Mouse (Mus musculus) adrenal gland, postnatal 14 days (tissue): ENCODE data around the gene Sh3pxd2b. TPM values are rescaled to one million over a fixed set of nuclear protein-coding genes. Genes with fewer than 3 reads are reported as not detected.

ENCODE experiments used
- DNase-seq: peaks from one replicate; pipeline ENCODE4 v3.0.0; 2021; ENCODE audit warnings: mixed read lengths
- total RNA-seq: library from RNA; stranded (reverse); gene quantifications from 2 replicates; pipeline ENCODE4 v1.2.3, GENCODE M21; 2021

The Sh3pxd2b gene
- total RNA-seq, 1 experiment from 2014 or later = 8.9 TPM

DNA sequence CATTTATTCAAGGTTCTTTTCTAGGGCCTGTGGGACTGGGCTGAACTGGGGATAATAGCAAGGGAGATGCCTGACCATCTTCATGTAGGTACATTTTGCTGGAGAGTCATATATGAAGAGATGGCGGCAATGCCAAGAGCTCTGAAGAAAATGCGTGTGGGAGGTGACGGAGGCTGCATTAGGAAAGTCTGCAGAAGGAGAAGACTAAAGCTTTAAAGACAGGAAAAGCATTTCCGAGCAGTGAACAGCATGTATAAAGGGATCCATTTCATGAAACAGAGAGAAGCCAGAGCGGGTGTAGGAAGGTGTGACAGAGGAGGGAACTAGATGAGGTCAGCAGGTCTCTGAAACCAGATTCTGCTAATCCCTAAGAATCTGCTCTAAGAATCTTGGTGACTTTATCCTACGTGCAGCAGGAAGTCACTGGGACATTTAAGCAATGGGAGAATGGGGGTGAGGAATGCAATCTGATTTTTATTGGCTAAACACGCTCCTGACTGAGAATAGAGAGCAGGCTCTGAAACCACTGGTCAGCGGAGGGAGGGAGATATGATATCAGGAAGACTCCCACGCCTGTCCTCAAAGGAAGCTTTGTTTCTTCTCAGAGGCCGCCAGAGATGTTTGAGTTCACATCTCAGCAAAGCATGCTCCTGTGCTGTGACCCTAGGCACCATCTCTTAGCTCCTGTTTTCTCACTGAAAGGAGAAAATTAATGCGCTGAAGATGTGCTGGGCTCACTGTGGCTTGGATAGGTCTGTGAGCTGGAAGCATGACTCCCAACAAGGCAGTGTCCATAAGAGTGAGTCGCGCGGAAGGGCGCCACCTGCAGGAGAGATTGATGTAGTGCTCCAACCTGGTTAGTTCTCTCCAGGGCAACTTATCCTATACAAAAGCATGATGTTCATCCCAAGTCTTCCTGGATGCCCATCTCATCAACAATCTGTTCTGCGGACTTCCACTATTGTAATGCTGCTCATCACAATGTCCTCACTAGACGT lies 6.8 kb upstream of the Sh3pxd2b start:
- DNase-seq = peak; percentile 74

DNA sequence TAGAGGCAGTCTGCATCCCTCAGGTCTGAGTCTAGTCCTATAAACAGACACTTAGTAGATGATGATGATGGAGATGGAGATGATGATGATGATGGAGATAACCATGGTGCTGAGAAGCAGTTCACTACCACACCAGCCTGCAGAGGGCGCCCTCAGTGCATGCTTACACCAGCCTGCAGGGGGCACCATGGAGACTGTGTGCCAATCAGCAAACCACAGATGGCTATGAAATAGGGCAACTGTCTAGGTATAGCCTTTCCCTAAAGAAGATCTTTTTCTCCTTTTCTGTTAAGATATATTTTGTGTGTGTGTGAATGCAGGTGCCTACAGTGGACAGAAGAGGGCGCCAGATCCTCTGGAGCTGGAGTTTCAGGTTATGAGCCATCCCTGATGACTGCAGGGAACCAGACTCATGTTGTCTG lies 4.8 kb upstream of the Sh3pxd2b start:
- DNase-seq = peak; percentile 72

DNA sequence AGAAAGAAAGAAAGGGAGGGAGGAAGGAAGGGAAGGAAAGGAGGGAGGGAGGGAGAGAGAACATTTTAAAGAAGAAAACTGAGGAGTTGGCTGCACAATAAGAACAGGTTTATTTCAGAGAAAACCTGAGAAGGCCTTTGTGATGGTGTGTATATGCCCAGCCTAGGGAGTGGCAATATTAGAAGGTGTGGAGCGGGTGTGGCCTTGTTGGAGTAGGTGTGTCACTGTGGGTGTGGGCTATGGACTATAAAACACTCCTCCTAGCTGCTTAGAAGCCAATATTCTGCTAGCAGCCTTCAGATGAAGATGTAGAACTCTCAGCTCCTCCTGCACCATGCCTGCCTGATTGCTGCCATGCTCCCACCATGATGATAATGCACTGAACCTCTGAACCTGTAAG lies 4.3 kb upstream of the Sh3pxd2b start:
- no peak for DNase-seq

DNA sequence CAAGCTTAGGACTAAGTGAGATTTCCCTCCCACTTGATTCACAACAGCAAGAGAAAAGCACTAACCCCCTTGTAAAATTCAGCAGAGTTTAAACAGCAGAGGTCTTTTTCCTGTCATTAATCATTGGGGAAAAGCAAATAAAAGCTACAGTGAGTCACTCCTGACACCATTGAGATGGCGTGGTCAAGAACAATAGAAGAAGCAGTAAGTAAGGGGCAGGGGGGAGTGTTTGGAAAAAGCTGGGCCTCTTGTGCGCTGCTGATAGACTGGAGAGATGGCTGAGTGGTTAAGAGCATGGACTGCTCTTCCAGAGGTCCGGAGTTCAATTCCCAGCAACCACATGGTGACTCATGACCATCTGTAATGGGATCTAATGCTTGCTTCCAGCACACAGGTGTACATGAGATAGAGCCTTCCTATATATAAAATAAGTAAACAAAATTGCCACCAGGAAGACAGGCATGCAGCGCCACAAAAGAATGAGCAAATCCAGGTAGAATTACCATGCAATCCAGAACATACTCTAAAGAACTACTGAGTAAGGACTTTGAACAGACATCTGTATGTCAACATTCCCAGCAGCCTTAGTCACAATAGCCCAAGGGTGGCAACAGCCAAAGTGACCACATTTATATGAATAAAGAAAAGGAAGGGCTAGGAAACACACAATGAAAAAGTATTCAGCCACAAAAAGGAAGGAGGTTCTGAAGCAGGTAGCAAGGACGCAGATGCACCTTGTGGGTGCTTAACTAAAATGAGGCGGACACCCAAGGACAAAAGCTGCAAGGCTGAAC lies 1.9 kb upstream of the Sh3pxd2b start:
- DNase-seq = no peak

DNA sequence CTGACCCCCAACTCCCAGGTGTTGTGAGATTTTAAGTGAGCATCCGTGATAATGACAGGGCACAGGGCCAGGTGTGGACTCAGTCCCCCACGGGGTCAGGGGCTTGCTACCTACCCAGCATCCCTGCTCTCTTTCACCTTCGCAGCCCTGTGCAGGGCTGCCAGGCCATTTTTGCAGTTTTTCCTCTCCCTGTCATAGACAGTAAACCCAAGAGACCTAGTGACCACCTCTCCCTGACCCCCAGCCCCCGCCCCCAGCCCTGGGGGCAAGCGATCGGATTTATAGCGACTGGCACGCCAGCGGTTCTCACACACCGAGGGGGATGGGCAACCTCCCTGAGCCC lies 385 bp upstream of the Sh3pxd2b start:
- DNase-seq = no peak

DNA sequence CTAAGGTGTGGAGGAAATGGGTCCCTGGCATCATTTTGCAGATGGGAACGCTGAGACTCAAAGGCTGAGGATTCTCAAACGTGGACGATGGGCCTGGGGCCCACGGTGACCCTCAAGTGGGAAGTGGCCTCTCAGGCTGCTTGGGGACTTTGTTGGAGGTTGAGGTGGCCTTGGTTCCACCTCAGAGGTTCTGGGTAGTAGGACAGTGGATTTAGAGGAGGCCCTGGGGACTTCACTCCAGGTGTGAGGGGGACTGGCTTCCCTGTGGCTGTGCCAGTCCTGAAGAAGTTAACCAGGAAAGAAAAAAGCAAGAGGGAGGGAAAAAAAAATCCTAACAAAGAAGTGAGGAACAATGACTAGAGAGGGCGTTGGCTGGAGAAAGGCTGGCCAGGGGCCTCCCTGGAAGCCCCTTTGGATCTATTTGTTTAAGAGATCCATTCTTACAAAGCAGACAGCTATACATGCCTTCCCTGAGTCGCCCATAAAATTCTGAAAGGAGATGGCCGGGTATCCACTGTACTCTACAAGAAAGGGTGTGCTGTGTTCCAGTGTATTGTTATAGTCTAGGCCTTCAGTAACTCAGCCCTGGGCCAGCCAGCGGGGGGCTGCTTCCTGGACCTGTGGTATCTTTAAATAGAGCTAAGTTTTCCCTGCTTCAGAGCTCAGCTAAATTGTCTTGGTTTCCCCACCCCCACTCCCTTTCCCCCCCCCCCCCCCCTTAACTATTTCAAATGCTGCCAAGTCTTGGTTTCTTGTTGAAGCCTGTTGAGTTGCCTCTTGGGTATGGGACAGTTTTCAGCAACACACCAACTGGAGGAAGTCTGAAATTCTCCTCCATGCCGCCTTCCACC lies 1.0 kb downstream of the Sh3pxd2b start:
- no peak for DNase-seq

DNA sequence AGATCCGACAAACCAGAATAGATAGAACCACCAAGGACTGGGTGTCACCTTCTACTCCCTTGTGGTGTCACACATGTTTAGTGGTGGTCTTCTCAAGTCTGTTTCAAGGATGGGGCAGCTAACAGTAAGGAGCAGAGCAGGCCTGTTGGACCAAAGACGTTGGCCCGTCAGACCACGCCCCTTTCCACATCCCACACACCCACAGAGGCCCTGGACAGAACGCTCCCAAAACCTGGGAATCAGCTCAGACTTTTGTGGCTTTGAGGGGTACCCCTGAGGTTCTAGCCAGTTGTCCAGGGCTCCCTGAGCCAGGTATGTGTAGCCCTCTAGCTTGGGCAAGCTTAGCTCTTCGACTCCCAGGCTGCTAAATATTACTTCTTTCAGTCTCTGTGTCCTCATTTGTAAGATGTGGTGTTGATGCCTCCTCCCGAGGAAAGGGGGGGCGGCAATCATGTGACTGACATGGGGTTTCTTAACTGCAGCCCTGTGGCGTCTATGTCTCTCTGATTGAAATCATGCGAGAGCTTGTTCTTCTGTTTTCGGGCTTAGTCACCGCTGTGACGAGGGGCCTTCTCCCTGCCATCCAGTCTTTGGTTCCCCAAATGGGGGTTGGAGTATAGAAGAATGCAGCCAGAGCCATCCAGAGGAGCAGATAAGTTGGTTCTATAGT lies 1.8 kb downstream of the Sh3pxd2b start:
- no peak for DNase-seq

DNA sequence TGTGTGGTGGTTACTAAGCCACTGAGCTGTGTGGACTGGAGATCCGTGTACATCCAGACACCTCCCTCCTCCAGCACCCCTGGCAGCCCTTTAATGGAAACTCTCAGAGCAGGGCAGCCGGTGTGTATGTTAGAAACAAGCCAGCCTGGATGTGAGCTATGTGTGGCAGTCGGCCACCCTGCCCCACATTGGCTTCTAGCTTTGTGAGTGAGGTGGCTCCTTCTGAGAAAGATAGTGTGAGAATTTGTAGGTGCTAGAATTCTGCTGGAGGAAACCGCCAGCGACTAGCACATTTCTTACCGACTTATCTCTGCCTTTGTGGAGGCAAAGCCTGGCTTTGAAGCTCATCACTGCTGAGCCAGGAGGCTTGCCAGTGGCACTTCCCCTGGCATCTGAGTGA lies 5.3 kb downstream of the Sh3pxd2b start:
- DNase-seq = no peak

DNA sequence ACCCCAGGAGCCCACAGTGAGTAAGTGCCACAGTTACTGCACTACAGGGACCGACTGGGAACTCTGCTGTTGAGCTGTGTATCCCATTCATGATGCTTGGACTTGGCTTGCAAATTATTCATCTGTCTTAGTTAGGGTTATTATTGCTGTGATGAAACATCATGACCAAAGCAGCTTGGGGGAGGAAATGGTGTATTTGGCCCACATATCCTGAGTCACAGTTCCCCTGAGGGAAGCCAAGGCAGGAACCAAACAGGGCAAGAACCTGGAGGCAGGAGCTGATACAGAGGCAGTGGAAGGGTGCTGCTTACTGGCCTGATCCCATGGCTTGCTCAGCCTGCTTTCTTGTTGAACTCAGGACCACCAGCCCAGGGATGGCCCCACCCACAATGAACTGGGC lies 7.8 kb downstream of the Sh3pxd2b start:
- DNase-seq = no peak

DNA sequence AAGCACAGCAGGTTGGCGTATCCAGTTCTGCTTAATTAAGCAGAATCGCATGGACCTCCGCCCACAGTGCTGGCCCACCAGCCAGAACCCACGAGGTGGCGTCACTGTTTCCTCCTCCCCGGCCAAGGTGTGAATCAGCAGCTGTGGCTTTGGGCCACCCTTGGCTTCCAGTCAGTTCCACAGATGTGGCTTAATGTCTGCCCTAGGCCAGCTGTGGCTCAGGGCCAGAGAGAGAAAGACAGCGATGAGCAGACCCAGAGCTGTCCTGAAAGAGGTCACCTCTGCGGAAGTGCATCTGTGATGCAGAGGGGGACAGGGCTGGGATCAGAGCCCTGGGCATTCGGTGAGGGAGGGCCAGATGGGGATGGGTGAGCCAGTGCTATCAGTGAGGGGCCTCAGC lies 10.1 kb downstream of the Sh3pxd2b start:
- peak; percentile 67 for DNase-seq

DNA sequence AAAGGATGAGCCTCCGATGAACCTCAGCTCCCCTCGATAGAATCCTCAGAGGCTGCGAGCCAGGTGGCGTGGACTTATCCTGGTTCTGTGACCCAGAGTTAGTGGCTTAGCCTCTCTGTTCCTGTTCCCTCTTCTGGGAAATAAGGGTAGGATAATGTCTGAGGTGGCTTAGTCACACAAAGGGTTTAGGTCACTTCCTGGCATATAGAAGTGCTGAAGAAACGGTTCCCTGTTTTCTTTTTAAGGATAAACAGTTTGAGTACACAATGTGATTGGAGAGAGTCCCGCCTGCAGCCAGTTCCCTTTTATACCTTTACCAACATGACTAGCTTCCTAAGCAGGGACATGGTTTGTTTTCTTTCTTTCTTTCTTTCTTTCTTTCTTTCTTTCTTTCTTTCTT lies 10.8 kb downstream of the Sh3pxd2b start:
- no peak for DNase-seq

DNA sequence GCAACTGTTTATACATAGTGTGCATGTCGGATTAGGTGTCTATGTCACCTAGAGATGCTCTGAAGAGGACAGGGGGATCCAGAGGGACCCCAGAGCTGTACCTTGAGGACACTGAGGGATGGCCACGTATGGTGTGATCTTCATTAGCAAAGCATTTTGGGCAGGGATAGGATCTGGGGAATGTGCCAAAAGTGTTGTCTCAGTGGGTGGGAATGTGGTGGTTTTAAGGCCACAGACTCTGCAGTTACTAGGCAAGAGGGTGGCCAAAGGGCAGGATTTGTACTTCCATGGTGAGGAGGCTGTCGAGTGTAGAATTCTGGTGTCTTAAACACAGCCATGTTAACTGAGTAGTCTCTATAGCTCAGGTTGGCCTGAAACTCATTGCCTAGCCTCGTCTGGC lies 11.9 kb downstream of the Sh3pxd2b start:
- no peak for DNase-seq

DNA sequence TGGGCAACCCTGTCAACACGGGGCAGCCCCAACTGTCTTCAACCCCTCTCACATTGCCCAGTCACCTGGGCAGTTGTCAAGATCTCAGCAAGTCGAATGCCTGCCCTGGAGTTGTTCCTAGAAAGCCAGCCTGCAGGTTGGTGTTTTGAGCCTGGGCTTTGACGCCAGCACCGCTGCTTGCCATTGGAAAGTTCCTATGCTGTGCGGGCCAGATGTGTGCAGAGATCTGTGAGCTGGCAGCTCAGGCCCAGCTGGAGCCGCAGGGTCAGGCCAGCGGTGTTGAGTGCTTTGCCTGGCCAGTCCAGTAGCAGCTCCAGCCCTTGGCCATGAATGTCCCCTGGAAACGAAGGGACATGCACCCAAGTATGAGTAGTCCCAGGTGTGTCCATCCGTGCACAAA lies 14.2 kb downstream of the Sh3pxd2b start:
- no peak for DNase-seq

DNA sequence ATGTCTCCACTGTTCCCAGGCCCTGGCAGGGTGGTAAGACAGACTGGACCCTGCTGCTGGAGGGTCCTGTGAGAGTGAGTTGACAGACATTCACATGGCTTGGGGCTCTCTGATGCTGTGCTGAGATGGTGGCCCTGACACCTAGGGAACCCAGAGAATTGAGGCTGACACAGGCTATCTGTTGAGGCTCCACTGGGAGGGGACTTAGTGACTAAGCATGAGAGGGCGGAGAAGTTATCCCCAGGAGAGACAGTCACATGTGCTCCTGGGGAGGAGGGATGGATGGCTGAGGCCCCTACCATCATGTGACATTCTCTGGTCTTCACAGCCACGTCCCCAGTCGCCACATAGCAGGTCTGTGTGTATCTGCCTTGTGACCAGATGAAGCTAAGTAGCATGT lies 15.6 kb downstream of the Sh3pxd2b start:
- DNase-seq = no peak

DNA sequence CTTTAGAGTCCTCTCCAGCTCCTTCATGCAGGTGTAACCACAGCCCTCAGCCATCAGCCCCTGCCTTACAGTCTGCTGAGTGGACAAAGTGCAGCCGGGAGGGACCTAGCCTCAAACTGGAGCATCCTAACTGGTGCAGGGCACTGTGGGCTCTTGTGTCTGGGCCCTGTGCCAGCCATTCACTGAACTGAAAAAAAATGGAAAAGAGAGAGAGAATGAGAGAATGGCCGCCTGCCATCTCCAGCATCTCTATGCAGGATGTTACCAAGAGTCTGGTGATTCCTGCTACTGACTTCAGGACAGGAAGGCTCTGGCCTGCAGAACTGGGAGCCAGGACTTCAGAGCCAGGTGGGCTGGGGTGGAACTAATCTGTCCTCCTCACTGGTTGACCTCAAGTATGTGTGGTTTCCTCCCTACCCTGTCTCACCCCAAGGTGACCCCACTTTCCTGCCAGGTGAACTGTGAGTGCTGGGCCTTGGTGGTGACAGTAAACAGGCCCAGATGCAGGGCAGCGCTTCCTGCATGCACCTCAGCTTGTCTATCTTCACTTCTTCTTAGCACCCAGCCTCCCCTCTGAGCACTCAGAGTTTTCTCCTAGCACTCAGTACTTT lies 16.1 kb downstream of the Sh3pxd2b start:
- DNase-seq = no peak

DNA sequence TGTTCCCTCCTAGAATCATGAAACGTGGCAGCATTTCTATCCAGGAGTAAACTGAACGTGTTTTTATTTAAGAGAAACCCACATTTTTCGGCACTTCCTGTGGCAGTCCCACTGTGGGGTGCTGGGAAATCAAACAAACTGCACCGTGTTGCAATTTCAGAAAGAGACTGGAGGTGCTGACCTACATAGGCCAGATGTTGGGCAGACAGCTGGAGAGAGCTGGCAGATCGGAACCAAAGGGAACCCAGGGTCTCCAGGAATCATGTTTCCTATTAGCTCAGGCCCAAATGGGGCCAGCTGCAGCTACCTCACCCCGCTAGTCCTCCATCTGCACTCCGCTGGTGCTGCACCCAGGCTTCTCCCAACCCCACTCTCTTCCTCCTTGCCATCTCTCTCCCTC lies 16.8 kb downstream of the Sh3pxd2b start:
- no peak for DNase-seq

DNA sequence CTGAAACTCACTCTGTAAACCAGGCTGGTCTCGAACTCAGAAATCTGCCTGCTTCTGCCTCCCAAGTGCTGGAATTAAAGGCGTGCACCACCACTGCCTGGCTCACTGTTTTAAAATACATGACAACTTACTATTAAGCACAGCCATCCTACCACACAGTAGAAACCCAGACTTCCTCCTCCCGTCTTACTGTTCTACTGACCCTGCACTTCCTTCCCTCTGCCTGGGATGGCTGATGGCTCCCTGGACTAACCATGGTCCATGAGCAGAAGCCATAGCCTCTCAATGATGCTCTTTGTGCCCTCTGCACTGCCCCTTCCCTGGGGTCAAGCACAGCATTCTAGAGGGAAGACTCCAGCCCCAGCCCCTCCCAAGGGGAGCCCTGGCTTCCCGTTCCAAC lies 17.9 kb downstream of the Sh3pxd2b start:
- no peak for DNase-seq

DNA sequence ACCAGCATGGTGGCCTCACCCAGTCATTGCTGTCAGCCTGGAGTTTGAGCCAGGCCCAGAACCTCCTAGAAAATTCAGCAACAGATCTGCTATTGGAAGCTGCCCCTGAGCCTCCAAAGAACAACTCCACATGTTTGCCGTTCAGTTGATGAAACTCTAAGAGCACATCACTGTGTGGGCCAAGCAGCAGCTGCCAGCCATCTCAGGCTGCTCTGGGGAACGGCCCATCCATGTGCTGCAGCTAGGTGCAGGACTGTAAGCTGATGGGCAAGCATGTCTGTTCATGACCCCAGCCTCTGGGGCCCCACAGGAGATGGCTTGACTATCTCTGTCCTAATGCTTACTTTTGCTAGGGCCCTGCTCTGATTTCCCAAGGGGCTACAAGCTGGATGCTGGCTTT lies 19.4 kb downstream of the Sh3pxd2b start:
- DNase-seq = no peak

DNA sequence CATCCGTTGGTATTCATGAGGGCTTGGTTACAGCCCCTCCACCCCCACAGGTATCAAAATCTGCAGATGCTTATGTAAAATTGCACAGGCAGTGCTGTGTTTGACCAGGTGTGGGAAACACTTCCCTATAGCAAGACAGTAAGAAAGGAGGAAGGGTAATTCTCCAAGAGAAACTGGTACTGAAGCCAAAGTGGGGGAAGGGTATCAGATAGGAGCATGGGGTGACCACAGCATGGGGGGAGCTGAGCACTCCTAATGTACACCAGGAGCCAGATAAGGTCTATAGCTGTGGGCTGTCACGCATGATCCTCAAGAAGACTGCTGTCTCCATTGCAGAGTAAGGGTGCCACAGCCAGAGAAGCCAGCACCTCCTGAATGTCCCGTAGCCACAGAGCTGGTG lies 21.4 kb downstream of the Sh3pxd2b start:
- no peak for DNase-seq

DNA sequence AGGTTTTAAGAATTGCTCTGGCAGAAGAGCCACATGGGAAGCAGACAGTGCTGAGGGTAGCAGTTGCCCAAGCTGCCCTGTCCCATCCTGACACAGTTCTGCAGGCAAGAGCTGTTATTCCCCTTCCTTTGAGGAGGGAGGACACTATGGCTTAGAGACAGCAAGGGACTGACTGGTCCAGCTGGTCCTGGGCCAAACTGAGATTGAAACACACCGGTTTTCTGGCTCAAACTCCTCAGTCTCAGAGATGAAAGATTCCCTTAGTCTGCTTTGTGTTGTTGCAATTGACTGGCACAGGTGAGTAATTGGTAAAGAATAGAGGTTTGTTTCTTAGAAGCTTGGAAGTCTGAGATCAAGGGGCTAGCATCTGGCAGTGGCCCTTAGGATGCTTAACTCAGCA lies 23.3 kb downstream of the Sh3pxd2b start:
- DNase-seq = no peak

DNA sequence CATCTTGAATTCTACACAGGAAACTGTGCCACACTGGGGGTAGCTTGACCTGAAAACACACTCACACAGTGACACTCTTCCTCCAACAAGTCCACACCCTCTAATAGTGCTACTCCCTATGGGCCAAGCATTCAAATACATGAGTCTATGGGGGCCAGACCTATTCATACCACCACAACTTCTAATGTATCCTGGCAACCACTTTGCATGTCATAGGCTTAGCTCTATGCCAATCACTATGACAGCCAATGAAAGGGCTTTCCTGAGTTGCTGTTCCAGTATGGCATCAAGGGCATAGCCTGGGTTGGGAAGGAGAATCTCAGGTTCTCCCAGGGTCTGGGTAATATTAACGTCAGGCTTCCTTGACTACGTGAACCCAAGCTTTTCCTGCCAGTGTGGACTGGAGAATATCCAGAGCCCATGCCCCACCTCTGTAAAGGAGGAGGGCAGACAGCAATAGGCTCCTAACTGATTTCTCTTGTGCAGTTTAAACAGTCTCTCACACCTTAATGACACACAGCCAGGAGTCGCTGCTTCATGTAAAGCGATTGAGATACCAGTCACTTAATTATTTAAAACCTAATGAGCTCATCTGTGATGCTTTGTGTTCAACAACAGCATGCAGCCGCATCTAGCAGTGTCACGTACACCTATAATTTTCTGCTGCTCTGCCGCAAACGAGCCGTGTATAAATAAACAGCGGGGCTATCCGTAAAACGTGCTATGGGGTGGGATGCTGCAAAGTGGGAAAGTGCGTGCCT lies 25.8 kb downstream of the Sh3pxd2b start:
- no peak for DNase-seq
